Mouse (Mus musculus) adrenal gland, postnatal 14 days (tissue): ENCODE measurements around the gene Itgb2l. TPM values are rescaled to one million over a fixed set of nuclear protein-coding genes. Genes with fewer than 3 reads are reported as not detected.

Experiments used
- total RNA-seq: library from RNA; stranded (reverse); gene quantifications from 2 replicates; pipeline ENCODE4 v1.2.3, GENCODE M21; 2021

Gene Itgb2l
- total RNA-seq, 1 experiment from 2014 or later = 0.30 TPM

Other genes starting within 250 kb of the Itgb2l start
- 7.9 and 9.9 TPM in 2 replicates for gene Sh3bgr, start 243.2 kb downstream of the Itgb2l start, total RNA-seq
- 0.30 TPM in 1 of 2 replicates, not detected in the other for gene B3galt5, start 207.8 kb downstream of the Itgb2l start, total RNA-seq
- gene Pcp4, start 24.0 kb upstream of the Itgb2l start, total RNA-seq = 15.0 and 21.1 TPM in 2 replicates